Mouse (Mus musculus) liver, adult 2 months (tissue): Measurements from ENCODE around the gene Scaf8.
"Not testable (repeated sequence)": the region's sequence is repeated elsewhere in the genome, so short reads cannot be mapped to it uniquely, and the experiment has no call there.

ENCODE experiments used
- CTCF ChIP-seq: fragments of 200-500 bp; IDR thresholded peaks from 2 replicates; pipeline ENCODE4 v1.5.1; 2011; ENCODE audit warnings: low read depth, low read length, control low read depth
- POLR2A ChIP-seq: fragments of 200-500 bp; IDR thresholded peaks from 2 replicates; pipeline ENCODE4 v1.6.1; 2011; ENCODE audit warnings: low read length, control low read depth; ENCODE audit not compliant: insufficient read depth; ENCODE audit errors: extremely low read depth

- TF ChIP-seq POLR2A, CTCF: not testable (repeated sequence)
These were observed 65.7 kb downstream of the Scaf8 start for GRCm38 (mm10) chr17:3180425-3180945.
